Mouse (Mus musculus) testis, postnatal 14 days (tissue): ENCODE measurements around the gene Mylk.

Source experiments
- DNase-seq: peaks from one replicate; pipeline ENCODE4 v3.0.0; 2021; ENCODE audit warnings: low spot score

The Mylk gene

DNA sequence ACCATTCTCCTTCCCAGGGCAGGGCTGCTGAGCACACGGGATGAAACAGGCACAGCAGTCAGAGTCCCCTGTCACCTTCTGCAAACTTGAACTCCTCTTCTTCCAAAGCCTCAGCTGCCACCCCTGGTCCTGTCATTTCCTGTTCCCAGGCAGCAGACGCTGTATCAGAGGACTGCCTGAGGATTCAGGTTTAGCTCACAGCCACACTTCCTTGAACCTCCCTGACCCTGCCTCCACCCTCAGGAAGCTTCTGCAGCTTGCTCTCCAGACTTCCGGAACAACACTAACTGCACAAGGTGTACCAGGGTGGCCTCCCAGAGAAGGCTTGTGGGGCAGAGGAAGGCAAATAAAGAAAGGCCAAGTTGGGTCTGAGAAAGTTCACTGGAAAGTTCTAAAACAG, 102.6 kb downstream of the Mylk start:
- DNase-seq: no peak

DNA sequence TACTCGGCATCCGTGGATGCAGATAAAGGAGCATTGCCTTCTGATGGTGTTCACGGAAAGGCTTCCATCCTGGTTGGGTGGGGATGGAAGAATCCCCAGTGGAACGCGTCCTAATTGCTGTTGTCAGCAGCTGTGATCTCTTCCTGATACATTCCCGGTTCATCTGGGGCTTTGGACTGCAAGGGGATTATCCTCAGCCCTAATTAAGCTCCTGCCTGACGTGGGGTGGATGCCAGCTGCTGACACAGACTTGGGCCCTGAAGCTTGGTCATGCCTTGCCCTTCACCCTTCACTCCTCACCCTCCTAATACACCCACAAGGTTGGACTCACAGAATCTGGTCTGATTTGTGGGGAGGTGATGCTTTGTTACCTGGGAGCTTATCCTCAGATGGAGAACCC, 109.1 kb downstream of the Mylk start:
- DNase-seq: no peak

DNA sequence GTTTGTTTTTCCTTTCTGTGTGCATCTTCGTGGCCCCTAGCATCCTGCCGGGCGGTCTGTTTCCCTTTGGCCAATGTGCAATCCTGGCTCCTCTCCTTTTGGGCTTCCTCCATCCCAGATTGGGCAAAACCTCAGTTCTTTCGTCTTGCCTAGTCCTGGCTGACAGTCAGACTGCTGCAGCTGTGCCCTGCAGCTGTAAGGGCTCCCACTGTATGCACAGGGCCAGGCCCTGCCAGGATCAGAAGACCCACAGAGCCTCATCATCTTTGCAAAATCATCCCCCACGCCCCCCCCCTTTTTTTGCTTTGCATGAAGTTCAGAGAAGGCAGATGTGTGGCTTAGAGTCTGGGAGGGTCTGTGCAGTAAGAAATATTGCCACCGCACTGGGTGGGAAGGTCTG, 110.1 kb downstream of the Mylk start:
- DNase-seq: no peak

DNA sequence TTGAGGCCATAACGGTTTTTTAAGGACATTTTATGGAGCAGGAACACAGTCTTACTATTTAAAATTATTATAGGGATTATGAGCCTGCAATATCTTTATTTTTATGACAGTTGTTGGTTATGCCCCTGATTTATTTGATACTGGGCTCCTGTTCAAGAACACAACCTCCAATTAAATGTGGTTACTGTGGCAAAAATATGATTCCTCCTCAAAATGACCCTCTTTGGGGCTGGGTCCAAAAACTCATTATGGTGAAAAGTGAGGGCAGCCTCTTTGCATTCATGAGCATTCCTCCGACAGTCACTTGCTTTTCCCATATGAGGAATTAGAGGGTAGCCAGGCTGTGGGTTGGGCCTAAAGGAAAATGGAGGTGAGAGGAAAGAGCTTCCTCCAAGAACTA, 110.7 kb downstream of the Mylk start:
- no peak for DNase-seq

DNA sequence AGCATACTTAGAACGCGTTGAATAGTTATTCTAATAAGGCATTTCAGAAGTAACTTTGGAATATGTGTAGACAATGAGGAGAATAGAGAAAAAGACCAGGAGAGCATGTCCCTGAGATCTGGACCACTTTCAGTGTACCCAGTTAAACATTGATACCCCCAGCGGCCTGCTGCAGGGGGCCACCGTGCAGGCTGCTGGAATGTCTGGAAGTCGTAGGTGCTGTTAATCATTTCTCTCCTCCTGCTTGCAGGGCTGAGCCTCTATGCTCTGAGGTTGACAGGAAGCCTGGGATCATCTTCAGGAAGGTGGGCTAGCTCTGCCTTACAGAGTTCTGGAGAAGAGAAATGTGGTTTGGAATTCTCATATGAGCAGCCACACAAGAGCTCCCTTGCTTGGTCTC, 112.6 kb downstream of the Mylk start:
- no peak for DNase-seq

DNA sequence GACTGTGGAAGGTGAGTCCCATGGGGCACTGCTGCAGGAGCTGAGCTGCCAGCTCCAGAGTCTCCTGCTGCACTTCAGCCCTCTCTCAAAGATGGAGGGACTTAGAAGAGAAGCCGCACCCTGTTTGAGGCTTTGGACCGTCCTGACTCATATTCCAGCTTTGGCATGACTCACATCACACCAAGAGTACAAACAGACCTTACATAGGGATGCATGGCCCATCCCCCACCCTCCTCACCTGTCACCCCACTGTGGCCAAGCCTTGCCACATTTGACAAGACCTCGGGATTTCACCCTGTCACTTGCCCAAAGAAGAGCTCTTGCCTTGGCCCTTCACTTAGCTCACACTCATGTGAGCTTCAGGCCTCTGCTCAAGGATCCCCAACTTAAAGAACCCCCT, 115.8 kb downstream of the Mylk start:
- DNase-seq: no peak

DNA sequence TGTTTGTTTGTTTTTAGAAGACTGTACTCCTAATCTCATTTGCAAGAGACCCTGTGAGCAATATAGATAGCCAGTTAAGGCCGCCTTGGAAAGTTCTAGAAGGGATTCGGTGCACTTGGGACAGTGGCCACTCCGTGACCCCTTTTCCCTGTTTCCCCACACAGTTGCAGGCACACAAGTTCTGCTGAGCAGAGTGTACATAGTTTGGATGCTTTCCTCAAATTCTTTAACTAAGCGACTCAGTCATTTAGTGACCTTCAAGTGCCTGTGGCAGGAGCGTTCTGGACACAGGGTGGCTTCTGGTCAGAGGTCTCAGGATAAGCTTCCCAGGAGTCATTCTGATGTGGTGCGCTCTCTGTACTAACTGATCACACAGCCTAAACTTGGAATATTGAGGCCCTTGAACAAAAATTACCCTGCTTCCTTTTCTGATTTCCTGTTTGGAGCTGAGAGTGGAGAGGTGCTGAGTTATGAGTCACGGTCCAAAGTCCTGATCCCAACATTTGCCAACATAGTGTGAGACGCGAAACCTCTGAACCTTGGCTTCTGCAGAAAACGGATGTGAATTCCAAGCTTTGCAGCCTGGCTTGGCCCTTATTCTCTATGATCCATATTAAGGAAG, 116.8 kb downstream of the Mylk start:
- DNase-seq: no peak

DNA sequence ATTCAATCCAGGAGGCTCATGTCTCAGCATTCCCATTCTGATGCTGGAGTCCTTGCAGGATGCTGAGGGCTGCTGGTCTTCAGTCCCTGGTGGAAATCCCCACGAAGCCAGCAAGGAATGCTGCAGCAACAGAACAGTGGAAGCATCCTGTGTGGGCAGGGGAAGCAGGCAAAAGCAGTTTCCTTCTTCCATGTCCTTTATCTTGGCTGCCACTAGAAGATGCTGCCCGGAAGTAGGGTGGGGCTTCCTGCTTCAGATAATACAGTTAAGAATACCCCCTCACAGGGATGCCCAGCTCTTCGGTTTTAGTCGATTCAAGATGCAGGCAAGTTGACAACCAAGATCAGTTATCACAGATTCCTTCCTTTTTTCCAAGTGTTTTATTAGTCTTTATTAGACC, 120.4 kb downstream of the Mylk start:
- no peak for DNase-seq

DNA sequence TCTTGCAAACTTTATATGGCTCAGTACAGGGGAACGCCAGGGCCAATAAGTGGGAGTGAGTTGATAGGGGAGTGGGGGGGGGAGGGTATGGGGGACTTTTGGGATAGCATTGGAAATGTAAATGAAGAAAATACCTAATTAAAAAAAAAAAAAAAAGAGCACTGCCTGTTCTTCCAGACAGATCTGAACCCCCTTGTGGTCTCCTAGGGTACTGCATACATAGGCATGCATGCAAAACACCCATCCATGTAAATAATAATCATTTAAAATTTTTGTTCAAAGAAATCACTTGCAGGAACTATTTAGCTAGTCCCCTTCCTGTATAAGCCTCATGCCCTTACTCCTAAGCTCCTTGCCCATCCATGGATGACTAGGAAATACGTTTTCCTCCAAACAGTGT, 122.2 kb downstream of the Mylk start:
- no peak for DNase-seq

DNA sequence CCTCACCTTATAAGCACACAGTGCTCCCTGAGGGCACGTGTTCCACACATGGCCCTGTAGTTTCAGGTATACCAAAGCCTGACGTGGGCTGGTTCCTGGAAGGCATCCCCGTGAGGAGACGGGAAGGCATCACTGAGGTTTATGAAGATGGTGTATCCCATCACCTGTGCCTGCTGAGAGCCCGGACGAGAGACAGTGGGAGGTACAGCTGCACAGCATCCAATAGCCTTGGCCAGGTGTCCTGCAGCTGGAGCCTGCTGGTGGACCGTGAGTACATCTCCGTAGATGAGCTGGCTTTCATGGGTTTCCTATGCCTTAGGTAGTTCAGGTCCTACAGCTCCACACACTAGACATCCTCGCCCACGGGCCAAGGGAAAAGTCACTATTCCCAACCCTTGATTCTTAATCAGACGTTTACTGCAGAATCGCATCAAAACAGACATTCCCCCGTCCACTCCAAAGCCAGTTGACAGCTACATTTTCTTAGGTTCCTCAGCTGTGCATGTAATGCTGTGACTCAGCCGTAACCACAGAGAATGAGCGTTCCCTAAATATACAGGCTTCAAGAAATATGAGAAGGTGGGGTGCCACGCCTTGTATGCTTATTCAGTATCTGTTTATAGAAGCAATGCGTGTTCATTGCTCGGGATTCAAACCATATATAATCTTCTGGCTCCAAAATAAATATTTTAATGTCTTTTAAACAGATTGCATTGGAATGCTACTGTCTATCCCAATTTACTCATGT, 135.2 kb downstream of the Mylk start:
- DNase-seq: no peak

DNA sequence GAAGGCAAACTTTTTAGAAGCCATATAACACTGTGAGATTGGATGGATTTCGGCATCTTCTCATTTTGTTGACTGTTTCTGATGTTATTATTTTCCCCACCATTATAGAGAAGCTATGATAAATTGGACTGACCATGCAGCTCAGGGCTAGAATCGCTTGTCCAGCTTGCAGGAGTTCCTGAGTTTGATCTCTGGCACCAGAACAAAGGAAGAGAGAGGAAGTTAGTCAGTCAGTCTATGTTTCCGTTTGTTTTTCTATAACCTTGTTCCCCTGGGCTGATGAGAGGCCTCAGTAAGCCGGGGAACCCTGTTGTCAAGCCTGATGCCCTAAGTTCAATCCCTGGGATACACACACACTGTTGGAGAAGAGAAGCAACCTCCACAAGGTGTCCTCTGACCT, 135.8 kb downstream of the Mylk start:
- no peak for DNase-seq

DNA sequence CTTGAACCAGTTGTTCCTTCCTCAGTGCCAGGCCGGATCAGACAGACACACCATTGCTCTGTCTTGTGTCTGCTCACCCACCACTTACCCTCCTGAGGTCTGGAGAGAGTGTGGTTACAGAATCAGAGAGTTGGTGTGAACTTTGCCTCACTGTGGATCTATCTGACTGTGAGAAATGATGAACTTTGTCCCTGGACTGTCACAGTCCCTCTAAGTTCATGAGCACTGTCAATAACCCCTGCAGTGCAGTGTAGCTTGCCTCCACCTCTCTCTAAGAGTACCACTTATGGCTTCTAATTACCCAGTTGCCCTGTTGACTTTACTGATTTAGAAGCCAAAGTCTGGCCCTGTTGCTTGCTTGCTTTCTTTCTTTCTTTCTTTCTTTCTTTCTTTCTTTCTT, 142.0 kb downstream of the Mylk start:
- DNase-seq: no peak

DNA sequence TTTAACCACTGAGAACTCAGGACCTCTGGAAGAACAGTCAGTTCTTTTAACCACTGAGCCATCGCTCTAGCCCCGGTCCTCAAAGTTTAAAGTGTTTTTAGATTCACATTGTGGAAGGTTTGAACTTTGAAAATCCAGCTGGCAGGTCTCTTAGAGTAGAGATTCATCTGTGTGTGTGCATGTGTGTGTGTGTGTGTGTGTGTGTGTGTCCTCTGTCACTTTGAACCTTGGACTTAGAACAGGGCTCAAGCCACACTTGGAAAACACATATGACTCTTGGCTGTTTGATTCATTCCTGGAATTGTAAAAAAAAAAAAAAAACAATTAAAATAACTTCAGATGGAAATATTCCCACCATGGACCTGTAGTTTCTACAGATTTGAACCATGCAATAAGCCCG, 149.0 kb downstream of the Mylk start:
- DNase-seq: no peak

DNA sequence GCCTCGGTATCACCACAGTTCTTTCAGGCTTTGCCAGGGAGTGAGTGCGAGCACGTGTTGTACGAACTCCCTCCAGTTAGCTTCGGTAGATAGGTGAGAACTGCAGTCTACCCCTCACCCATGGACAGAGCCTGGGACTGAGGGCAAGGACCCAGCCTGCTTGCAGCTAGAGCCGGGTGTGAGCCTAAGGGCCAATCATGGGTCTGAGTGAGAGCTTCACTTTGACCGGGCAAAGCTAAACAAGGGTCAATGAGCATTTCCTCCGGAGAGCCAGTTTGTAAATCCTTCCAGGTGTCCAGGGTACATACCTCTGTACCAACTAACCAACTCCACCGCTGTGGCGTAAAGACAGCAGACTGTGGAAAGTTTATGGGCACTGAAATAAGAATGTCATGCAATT, 150.9 kb downstream of the Mylk start:
- DNase-seq: no peak

DNA sequence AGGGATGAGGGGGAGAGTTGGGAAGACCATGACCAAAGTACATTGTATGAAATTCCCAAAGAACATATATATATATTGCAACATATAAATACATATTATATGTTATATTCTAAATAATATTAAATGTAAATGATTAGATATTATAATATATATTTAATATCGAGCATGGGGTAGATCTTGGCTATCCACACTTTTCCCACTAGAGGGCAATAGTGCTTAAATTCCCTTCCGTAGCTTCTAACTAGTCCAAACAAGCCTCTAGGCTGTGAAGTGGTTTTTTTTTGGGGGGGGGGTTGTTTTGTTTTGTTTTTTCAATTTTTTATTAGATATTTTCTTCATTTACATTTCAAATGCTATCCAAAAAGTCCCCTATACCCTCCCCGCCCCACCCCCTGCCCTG, 152.0 kb downstream of the Mylk start:
- DNase-seq: no peak

DNA sequence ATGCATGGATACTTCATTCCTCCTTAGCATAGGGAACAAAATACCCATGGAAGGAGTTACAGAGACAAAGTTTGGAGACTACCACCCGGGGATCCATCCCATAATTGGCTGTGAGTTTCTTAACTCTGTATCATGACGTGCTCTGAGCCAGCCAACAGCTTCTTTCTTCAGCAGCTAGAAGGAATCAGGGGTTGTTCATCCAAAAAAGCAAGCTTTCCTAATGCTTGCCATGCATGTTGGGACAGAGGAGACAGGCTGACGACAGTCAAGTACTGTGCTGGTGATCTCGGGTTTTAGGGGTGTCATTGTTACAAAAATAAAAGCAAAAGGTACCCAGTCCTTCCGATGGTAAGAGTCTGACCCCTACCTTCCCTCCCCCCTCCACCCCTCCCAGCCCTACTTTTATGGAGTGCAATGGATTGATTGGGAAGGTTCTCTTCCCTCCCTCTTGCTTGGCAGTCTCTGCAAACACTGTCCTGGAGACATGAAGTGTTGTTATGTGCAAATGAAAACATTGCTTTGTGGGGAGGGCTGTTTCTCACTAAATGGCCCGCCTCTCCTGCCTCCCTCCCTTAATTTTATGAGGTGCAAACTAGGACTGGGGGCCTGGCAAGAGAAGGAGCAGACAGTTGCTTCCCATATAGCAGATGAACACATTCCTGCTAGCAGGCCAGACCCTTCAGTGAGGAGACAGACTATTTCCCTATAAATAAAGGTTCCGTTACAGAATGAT, 153.2 kb downstream of the Mylk start:
- DNase-seq: no peak

DNA sequence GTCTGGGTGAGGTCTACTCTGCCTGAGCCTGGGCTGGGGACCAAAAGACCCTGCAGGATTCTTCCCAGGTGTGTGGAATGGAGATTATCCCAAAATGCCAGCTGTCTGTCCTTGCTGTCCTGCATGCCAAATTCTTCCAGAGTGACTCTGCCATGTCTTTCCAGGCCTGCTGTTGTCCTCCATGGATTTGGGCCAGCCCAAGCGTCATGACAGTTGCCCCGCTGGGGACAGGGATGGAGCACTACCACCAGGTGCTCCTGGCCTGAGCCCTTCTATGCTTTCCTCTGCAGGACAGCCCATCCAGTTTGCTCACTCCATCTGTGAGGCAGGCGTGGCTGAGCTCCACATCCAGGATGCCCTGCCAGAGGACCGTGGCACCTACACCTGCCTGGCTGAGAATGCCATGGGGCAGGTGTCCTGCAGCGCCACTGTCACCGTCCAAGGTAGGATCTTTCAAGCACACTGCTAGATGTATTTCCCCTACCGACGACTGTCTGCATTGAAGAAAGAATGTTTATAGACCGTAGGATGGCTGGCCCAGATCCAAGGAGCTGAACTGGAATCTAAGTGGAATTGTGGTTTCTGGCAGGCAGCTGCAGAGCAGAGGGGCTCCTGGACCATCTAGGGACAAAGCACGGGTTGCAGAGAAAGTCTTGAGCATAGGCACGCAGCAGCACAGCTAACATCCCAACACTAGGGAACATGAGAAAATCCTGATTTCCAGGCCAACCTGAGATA, 154.2 kb downstream of the Mylk start:
- DNase-seq: no peak

DNA sequence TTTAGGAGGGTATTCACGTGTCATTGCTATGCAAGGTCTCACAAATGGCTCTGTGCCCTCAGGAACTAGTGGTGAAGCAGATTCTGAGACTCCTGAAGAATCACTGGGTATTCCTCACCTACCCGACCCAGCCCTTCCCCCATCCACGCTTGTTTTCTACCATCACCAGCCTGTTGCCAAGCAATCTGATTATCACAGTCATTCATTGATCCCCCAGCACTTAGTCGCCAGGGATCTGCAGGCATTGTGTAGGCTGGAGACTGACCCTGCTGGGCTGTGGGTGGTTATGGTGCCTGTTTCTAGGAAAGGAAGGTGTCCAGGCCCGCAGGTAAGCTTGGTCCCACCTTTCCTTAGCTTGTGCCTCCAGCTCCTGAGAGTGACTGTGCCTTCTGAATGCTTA, 155.0 kb downstream of the Mylk start:
- no peak for DNase-seq

DNA sequence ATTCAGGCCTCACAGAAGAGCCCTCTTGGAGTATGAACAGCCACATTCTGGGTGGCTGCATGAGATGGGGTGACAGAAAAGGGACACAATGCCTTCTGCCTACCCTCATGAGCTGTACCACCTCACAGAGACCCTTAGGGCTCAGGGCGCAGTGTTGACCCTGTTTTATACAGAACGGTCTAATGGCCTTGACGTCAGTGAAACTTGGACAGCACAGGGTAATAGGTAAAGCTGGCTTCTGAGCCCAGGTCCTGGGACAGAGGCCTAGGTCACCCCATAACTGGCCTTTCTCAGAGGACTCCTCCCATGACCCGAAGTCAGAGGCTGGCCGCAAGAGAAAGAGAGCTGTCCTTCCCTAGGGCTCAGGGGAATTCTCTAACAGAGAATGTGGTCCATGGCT, 155.5 kb downstream of the Mylk start:
- no peak for DNase-seq

DNA sequence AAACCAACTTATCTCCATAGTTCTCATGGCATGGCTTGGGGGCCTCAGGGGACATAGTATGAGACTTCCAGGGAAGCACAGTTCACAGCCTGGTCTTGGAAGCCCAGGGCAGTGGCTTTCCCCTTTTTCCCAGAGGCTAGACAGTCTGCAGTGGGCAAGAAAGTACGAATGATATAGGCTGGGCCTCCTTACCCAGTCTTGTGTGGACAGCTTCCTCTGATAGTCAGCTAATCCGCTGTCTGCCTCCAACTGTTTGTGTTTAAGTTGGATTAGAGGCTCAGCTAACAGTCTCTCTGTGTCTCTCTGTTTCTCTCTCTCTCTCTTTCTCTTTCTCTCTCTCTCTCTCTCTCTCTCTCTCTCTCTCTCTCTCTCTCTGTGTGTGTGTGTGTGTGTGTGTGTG, 156.0 kb downstream of the Mylk start:
- no peak for DNase-seq

DNA sequence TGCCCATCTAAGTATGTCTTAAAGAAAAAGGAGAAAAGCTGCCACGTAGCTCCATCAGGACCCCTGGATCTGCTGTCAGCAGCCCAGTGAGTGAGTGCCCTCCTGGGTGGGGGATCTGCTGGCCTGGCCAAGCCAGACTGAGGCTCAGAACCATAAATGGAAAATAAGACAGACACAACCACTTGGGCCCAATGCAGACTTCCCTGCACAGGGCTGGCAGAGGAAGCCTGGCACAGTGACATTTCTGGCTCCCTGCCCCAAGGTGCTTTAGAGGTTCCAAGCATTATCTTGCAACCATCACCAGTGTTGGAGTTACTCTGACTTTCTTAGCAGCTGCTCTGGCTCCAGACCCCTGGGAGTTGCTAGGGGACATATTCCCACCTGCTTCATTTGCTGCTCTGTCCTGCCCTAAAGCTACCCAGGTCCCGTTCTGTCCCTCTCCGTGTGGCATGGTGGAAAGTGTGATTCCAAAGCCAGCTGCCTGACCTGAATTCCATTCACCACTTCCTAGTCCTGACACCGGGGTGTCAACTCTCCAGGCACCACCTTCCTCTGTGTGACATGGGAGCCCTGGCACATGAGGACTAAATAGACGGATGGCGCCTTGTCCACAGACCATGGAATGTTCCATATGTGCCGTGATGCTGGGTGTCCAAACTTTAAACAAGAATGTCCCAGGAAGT, 156.7 kb downstream of the Mylk start:
- DNase-seq: no peak

DNA sequence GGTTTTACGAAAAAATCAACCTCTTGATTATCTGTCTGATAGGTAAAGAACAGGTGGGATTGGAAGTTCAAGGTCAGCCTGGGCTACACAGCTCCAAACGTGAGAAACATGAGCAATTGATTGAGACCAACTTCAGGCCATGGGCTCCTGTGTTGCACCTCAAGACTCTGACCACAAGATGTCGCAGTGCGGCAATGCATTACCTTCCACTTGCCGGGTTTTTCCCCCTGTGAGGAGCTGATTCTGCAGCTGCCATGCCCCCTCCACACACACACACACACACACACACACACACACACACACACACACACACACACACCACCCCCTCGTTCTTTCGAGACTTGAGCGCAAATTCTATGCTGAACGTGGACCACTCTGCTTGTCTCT, 157.3 kb downstream of the Mylk start:
- no peak for DNase-seq
